Mouse (Mus musculus): Measurements from ENCODE around the gene Nfix. TPM values are rescaled to one million over a fixed set of nuclear protein-coding genes. Genes with fewer than 3 reads are reported as not detected.

Nfix gene
- polyA plus RNA-seq, 1 experiment from 2014 or later: 8.4 TPM

DNA sequence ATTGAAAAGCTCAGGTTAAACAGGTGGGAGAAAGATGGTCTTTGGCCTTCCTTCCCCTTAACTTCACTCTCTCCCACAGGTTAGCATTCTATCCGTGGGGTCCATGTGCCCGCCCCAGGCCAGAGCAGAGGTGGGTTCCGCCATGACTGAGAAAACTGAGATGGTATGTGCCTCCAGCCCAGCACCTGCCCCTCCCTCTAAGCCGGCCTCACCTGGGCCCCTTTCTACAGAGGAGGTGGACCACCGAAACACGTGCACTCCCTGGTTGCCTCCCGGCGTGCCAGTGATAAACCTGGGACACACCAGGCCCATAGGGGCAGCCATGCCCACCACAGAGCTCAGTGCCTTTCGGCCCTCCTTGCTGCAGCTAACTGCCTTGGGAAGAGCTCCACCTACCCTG is 97.6 kb downstream of the Nfix start:
- Histone ChIP-seq H3K4me1 (peaks cover 32% of the 10 kb centered on the region), H3K4me2 (replicated peaks) (peak overlapping the region; percentile 22), H3K36me3 (peaks cover 21% of the 10 kb centered on the region), H3K4me3 (0 out of 2 replicates have a peak overlapping the region, but pooled peaks have one; percentile 9), H3K9me3 (no peaks in the 10 kb centered on the region), H3K9ac (no peak overlapping the region), H3K27me3 (replicated peaks) (peaks cover 61% of the 10 kb centered on the region), H3K27ac (no peak overlapping the region)
- WGBS: 84% methylated on average over 9 of the region's 9 CpGs
- ATAC-seq (ENCODE audit: low FRiP score, low read depth): no peak

DNA sequence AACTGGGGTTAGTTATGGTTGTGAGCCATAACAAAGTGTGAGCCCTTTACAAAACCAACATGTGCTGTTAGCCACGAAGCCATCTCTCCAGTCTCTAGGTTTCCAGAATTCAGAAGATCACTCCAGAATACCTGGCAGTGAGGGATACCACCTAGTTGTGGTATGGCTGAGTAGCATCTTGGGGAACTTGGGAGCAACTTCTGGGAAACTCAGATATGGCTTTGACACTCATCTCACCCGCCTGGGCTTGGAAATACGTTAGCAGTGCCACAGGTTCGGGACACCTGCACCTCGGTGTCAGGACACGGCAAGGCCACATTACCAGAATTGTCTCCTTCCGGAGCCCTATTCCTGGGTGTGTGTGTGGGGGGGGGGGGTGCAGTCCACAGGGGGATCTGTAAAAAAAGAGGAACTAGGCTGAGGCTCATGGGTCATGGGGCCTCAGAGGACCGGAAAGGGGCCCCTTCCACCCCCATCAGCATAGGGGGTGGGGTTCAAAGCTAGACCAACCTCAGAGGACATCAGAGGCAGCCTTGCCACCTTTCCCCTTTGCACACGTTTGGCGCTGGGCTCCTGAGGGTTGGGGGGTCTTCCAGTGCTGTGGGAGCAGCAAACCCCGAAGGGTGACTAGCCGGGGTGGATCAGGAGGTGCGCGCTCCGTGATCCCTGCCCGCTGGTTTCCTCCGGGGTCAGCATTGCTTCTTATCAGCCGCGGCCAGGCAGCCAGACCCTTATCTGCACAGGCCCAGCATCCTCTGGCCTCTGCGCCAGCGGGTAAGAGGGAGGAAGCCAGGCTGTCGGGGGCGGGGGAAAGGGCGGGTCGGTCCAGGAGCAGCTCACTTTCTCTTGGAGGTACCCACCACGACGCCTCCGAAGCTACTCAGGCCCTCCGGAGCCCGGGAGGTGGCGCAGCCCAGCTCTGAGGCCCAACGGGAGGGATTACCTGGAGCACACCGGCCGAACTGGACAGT is 98.9 kb downstream of the Nfix start, which contains the start of gene Lyl1:
Lyl1 (plus strand) TSS at position 517 of the 971 bp plus-strand sequence.
- no peak within 1 kb of the TSS for H3K27ac ChIP-seq
- WGBS: 11% methylated on average over 34 of the region's 34 CpGs
- H3K27me3 ChIP-seq (replicated peaks): peaks cover 50% of the 10 kb centered on the region
- H3K9me3 ChIP-seq: no peaks in the 10 kb centered on the region
- peaks cover 20% of the 10 kb centered on the region for H3K4me1 ChIP-seq
- peak within 1 kb of the TSS; percentile 22 for H3K4me2 ChIP-seq (replicated peaks)
- H3K4me3 ChIP-seq: no peak within 1 kb of the TSS
- H3K36me3 ChIP-seq: peaks cover 34% of the 10 kb centered on the region
- H3K9ac ChIP-seq: 0 out of 2 replicates have a peak within 1 kb of the TSS, but pooled peaks have one; percentile 5
- ATAC-seq (ENCODE audit: low FRiP score, low read depth): no peak

DNA sequence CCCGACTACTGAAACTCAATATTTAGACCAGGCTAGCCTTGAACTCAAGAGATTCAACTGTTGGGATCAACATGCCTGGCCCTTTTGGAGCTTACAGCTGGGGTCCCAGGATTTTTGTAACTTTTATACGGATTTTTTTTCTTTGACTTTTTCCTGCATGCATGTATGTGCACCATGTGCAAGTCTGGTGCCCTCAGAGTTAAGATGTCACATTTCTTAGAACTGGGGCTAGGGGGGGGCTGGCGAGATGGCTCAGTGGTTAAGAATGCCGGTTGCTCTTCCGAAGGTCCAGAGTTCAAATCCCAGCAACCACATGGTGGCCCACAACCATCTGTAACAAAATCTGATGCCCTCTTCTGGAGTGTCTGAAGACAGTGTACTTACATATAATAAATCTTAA is 99.6 kb downstream of the Nfix start:
- H3K27me3 ChIP-seq (replicated peaks): peaks cover 47% of the 10 kb centered on the region
- H3K9ac ChIP-seq: no peak overlapping the region
- 83% methylated on average over 5 of the region's 5 CpGs for WGBS
- H3K4me1 ChIP-seq: peaks cover 18% of the 10 kb centered on the region
- H3K36me3 ChIP-seq: peaks cover 40% of the 10 kb centered on the region
- H3K4me2 ChIP-seq (replicated peaks): no peak overlapping the region
- no peak overlapping the region for H3K27ac ChIP-seq
- no peak overlapping the region for H3K4me3 ChIP-seq
- H3K9me3 ChIP-seq: no peaks in the 10 kb centered on the region
- no peak for ATAC-seq (ENCODE audit: low FRiP score, low read depth)

GRCm38 (mm10) chr8:84699861-84700322 is 100.3 kb downstream of the Nfix start:
- Histone ChIP-seq H3K4me1 (peaks cover 11% of the 10 kb centered on the region), H3K4me3 (no peak overlapping the region), H3K4me2 (replicated peaks) (0 out of 2 replicates have a peak overlapping the region, but pooled peaks have one; percentile 20), H3K9me3 (no peaks in the 10 kb centered on the region), H3K36me3 (peaks cover 45% of the 10 kb centered on the region), H3K27ac (no peak overlapping the region), H3K27me3 (replicated peaks) (peaks cover 41% of the 10 kb centered on the region), H3K9ac (no peak overlapping the region)
- no peak for ATAC-seq (ENCODE audit: low FRiP score, low read depth)
- 64% methylated on average over 7 of the region's 7 CpGs for WGBS

GRCm38 (mm10) chr8:84698929-84699401 is 101.2 kb downstream of the Nfix start:
- Histone ChIP-seq H3K9me3 (no peaks in the 10 kb centered on the region), H3K27ac (no peak overlapping the region), H3K27me3 (replicated peaks) (peaks cover 32% of the 10 kb centered on the region), H3K9ac (no peak overlapping the region), H3K4me1 (peaks cover 4% of the 10 kb centered on the region), H3K36me3 (peaks cover 49% of the 10 kb centered on the region), H3K4me3 (no peak overlapping the region), H3K4me2 (replicated peaks) (no peak overlapping the region)
- no peak for ATAC-seq (ENCODE audit: low FRiP score, low read depth)
- WGBS: 95% methylated on average over 9 of the region's 9 CpGs

GRCm38 (mm10) chr8:84698288-84698687 is 101.9 kb downstream of the Nfix start:
- ATAC-seq (ENCODE audit: low FRiP score, low read depth): no peak
- Histone ChIP-seq H3K27ac (no peak overlapping the region), H3K4me2 (replicated peaks) (no peak overlapping the region), H3K27me3 (replicated peaks) (peaks cover 25% of the 10 kb centered on the region), H3K9ac (no peak overlapping the region), H3K36me3 (peaks cover 55% of the 10 kb centered on the region), H3K4me3 (no peak overlapping the region), H3K9me3 (no peaks in the 10 kb centered on the region), H3K4me1 (no peaks in the 10 kb centered on the region; the same call in 1 of the 2 replicates)
- WGBS: 89% methylated on average over 5 of the region's 5 CpGs

GRCm38 (mm10) chr8:84697166-84698130 is 102.7 kb downstream of the Nfix start:
- peaks cover 17% of the 10 kb centered on the region for H3K27me3 ChIP-seq (replicated peaks)
- H3K36me3 ChIP-seq: peaks cover 63% of the 10 kb centered on the region
- no peaks in the 10 kb centered on the region; the same call in 1 of the 2 replicates for H3K4me1 ChIP-seq
- WGBS: 89% methylated on average over 14 of the region's 14 CpGs
- H3K9ac ChIP-seq: no peak overlapping the region
- H3K4me2 ChIP-seq (replicated peaks): no peak overlapping the region
- no peaks in the 10 kb centered on the region for H3K9me3 ChIP-seq
- no peak for ATAC-seq (ENCODE audit: low FRiP score, low read depth)
- no peak overlapping the region for H3K27ac ChIP-seq
- H3K4me3 ChIP-seq: no peak overlapping the region

DNA sequence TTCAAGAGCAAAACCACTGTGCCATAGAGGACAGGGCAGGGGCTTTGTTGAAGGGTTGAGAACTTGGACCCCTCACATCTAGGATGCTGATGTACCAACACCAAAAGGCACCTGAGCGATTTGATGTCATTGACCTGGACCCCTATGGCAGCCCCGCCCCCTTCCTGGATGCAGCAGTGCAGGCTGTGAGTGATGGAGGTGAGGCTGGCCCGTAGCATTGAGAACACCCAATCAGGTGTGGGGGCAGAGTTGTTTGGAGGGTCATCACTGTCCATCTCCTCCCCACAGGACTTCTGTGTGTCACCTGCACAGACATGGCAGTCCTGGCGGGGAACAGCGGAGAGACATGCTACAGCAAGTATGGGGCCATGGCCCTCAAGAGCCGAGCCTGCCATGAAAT is 105.0 kb downstream of the Nfix start:
- Histone ChIP-seq H3K9me3 (no peaks in the 10 kb centered on the region), H3K9ac (no peak overlapping the region), H3K27me3 (replicated peaks) (no peaks in the 10 kb centered on the region), H3K27ac (no peak overlapping the region), H3K36me3 (peaks cover 75% of the 10 kb centered on the region), H3K4me1 (peaks cover 3% of the 10 kb centered on the region), H3K4me2 (replicated peaks) (no peak overlapping the region), H3K4me3 (no peak overlapping the region)
- 87% methylated on average over 6 of the region's 6 CpGs for WGBS
- no peak for ATAC-seq (ENCODE audit: low FRiP score, low read depth)

- no peak overlapping the region for H3K9ac ChIP-seq
- no peaks in the 10 kb centered on the region for H3K27me3 ChIP-seq (replicated peaks)
- no peak overlapping the region for H3K4me3 ChIP-seq
- peaks cover 62% of the 10 kb centered on the region for H3K36me3 ChIP-seq
- WGBS: 86% methylated on average over 4 of the region's 4 CpGs
- H3K27ac ChIP-seq: no peak overlapping the region
- H3K4me2 ChIP-seq (replicated peaks): no peak overlapping the region
- H3K9me3 ChIP-seq: no peaks in the 10 kb centered on the region
- peaks cover 14% of the 10 kb centered on the region for H3K4me1 ChIP-seq
- no peak for ATAC-seq (ENCODE audit: low FRiP score, low read depth)
These were observed 106.8 kb downstream of the Nfix start for GRCm38 (mm10) chr8:84693332-84693731.

DNA sequence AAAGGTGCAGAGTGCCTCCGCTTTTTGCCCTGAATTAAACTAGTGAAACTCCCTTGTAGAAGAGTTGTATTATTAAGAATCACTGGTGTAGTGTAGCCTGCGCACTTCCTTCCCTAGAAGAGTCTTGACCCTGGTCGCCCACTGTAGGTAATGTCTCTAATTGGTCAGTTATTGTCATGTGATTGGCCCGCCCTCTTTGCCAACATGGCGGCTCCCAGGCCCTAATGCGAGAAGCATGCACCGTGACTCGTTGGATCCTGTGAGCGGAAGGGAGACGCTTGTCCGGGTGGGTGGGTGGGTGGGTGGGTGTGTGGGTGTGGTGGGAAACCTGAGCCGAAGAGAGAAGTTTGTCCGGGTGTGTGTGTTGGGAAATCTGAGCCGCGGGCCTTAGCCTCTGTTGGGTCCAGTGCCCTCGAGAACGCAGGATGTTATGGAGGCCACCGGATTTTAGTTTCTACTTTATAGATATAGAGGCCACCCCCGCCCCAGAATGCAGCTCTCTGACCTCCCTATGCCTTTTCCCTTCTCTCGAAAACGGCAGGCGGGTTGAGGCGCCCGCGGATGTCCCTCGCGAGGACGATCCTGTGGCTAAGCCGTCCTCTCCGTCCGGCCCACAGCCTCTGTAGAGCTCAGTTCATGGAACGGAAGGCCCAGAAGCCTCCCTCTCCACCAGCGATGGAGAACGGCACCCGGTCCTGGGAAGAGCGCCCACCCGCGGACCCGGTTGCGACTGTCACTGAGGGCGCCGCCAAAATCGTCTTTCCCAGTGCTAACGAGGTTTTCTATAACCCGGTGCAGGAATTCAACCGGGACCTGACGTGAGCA is 110.8 kb downstream of the Nfix start:
- Histone ChIP-seq H3K4me3 (peak overlapping the region; percentile 60), H3K4me2 (replicated peaks) (peak overlapping the region; percentile 89), H3K4me1 (peaks cover 40% of the 10 kb centered on the region), H3K9ac (peak overlapping the region; percentile 57), H3K9me3 (no peaks in the 10 kb centered on the region), H3K36me3 (peaks cover 29% of the 10 kb centered on the region), H3K27ac (no peak overlapping the region), H3K27me3 (replicated peaks) (no peaks in the 10 kb centered on the region)
- under 1% methylated on average over 47 of the region's 47 CpGs for WGBS
- ATAC-seq (ENCODE audit: low FRiP score, low read depth): peak; percentile 75

- Histone ChIP-seq H3K36me3 (peaks cover 18% of the 10 kb centered on the region), H3K9me3 (no peaks in the 10 kb centered on the region), H3K27ac (peak within 1 kb of the TSS; percentile 90), H3K4me3 (peak within 1 kb of the TSS; percentile 100), H3K4me2 (replicated peaks) (peak within 1 kb of the TSS; percentile 89), H3K9ac (peak within 1 kb of the TSS; percentile 99), H3K4me1 (peaks cover 46% of the 10 kb centered on the region), H3K27me3 (replicated peaks) (no peaks in the 10 kb centered on the region)
- under 1% methylated on average over 35 of the region's 37 CpGs for whole genome bisulfite sequencing
- peak; percentile 82 for ATAC-seq (ENCODE audit: low FRiP score, low read depth)
These were observed 112.4 kb downstream of the Nfix start, which contains the start of gene Nacc1 for GRCm38 (mm10) chr8:84687705-84688100. TSS of gene Nacc1 (minus strand) at chr8:84687862.

Data from neural tube, embryonic 12.5 days (tissue).